Mouse (Mus musculus) heart, adult 2 months (tissue): Measurements from ENCODE around the gene Crebrf.

Source experiments
- CTCF ChIP-seq: fragments of 200-600 bp; IDR thresholded peaks from 2 replicates; pipeline ENCODE4 v1.8.1; 2022; ENCODE audit warnings: antibody characterized with exemption, mild to moderate bottlenecking, moderate library complexity
- EP300 ChIP-seq: fragments of 200-500 bp; IDR thresholded peaks from 2 replicates; pipeline ENCODE4 v1.6.1; 2011; ENCODE audit warnings: low read depth, low read length, control low read depth; ENCODE audit not compliant: insufficient read depth
- POLR2A ChIP-seq: fragments of 200-500 bp; IDR thresholded peaks from 2 replicates; pipeline ENCODE4 v1.6.1; 2011; ENCODE audit warnings: mild to moderate bottlenecking, low read depth, low read length, control low read depth; ENCODE audit not compliant: insufficient read depth

DNA sequence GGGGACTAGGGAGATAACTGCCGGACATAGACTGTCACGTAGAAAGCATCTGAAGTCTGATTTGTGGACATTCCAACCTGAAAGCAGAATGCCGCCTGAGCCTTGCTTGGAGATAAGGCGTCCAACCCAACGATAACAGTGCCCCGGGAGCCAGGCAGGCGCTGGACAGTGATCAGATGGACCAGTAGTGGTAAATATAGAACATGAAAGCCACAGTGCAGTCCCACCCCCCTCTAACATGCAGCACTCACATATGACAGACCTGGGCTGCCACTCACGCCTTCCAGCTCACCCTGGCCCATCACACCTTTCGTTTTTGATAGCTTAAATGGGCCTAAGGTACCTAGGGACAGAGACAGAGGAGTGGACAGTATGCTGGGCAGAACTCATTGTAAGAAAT, 98.0 kb downstream of the Crebrf start:
- TF ChIP-seq EP300 (no peak), POLR2A (no peak), CTCF (no peak)
